8 mouse cellular contexts compared by ENCODE assay signal in genomic region chr2:168049002-168049635, GRCm38 (mm10). TPM values are rescaled to one million over a fixed set of nuclear protein-coding genes. Genes with fewer than 3 reads are reported as not detected.
DNase-seq lines count a peak whose midpoint lies in the region; ATAC-seq and TF ChIP-seq lines count a peak whose summit lies in the region.

No protein-coding gene starts in this region.

- TF ChIP-seq EP300 in liver, postnatal 0 days (IDR thresholded peaks at IDR 0.05; ENCODE audit: low read depth), result no peak

- peak overlapping the region; percentile 11; the same call in 1 of the 2 replicates for H3K4me3 ChIP-seq in hindbrain, embryonic 12.5 days
- peak overlapping the region; percentile 42 for H3K4me3 ChIP-seq in liver, postnatal 0 days (ENCODE audit: low read depth, low read length)

- TF ChIP-seq CTCF in liver, postnatal 0 days (IDR thresholded peaks at IDR 0.05; ENCODE audit: low read depth), result no peak

- H3K36me3 ChIP-seq in hindbrain, embryonic 12.5 days, result no peaks in the 10 kb centered on the region
- no peaks in the 10 kb centered on the region for H3K36me3 ChIP-seq in liver, postnatal 0 days (replicated peaks; ENCODE audit: insufficient read depth, low read length)

- no peak overlapping the region for H3K27ac ChIP-seq in hindbrain, embryonic 12.5 days
- no peak overlapping the region for H3K27ac ChIP-seq in liver, postnatal 0 days (ENCODE audit: low read depth)

- peak overlapping the region; percentile 80 for H3K4me2 ChIP-seq in hindbrain, embryonic 12.5 days (replicated peaks)
- peak overlapping the region; percentile 79 for H3K4me2 ChIP-seq in liver, postnatal 0 days (ENCODE audit: low read depth, low read length)

- H3K27me3 ChIP-seq in hindbrain, embryonic 12.5 days, result peaks cover 55% of the 10 kb centered on the region
- peaks cover 18% of the 10 kb centered on the region for H3K27me3 ChIP-seq in liver, postnatal 0 days (ENCODE audit: insufficient read depth, low read length)

- H3K4me1 ChIP-seq in hindbrain, embryonic 12.5 days, result peaks cover 23% of the 10 kb centered on the region
- peaks cover 10% of the 10 kb centered on the region; the same call in 1 of the 2 replicates for H3K4me1 ChIP-seq in liver, postnatal 0 days (ENCODE audit: insufficient read depth)

- no peaks in the 10 kb centered on the region; the same call in 1 of the 2 replicates for H3K9me3 ChIP-seq in hindbrain, embryonic 12.5 days (replicated peaks)
- H3K9me3 ChIP-seq in liver, postnatal 0 days (ENCODE audit: low read length), result no peaks in the 10 kb centered on the region

- 13% methylated on average over 16 of the region's 16 CpGs for WGBS in hindbrain, embryonic 12.5 days
- WGBS in liver, postnatal 0 days (ENCODE audit: insufficient replicate concordance), result 16% methylated on average over 16 of the region's 16 CpGs

- ATAC-seq in hindbrain, embryonic 12.5 days (ENCODE audit: low FRiP score), result no peak
- no peak for ATAC-seq in liver, postnatal 0 days

- DNase-seq in heart, adult 11 months, result peak; percentile 94
- no peak for DNase-seq in heart, adult 8-10 months (ENCODE audit: low spot score)
- peak; percentile 91 for DNase-seq in NIH3T3 (ENCODE audit: low read depth)
- DNase-seq in liver, postnatal 0 days, result no peak
- DNase-seq in cerebellum, postnatal 14 days, result no peak
- DNase-seq in urinary bladder, adult 2 months (ENCODE audit: low spot score), result no peak
- DNase-seq in thymus, postnatal 0 days (ENCODE audit: low spot score), result no peak

- H3K9ac ChIP-seq in hindbrain, embryonic 12.5 days, result no peak overlapping the region
- H3K9ac ChIP-seq in liver, postnatal 0 days (replicated peaks), result 0 out of 2 replicates have a peak overlapping the region, but pooled peaks have one; percentile 18

RNA-seq across cellular contexts. Expression of gene Pard6b, which starts 31.7 kb away (rescaled TPM):
- 1 to 10 TPM; 2.3 to 2.9 (median 2.5) TPM for total RNA-seq in heart, adult 8-10 months (2022)
- 9.6 and 10.9 TPM in 2 replicates for polyA plus RNA-seq in hindbrain, embryonic 12.5 days (2016; fragmentation: Nextera tagmentation; extraction: Ambion mirVana)
- polyA plus RNA-seq in liver, postnatal 0 days (2015; fragmentation: Nextera tagmentation; extraction: Ambion mirVana), result 2.3 and 2.7 TPM in 2 replicates
- polyA plus RNA-seq in urinary bladder, adult 2 months (2012; rRNA removed), result 6.3 and 8.3 TPM in 2 replicates
- 3.1 and 3.4 TPM in 2 replicates for polyA plus RNA-seq in thymus, postnatal 0 days (2015; fragmentation: Nextera tagmentation; extraction: Ambion mirVana)

RNA-seq across cellular contexts. Expression of gene Ripor3, which starts 38.7 kb away (rescaled TPM):
- under 1 TPM; 0.25 to 0.66 (median 0.53) TPM for total RNA-seq in heart, adult 8-10 months (2022)
- polyA plus RNA-seq in hindbrain, embryonic 12.5 days (2016; fragmentation: Nextera tagmentation; extraction: Ambion mirVana), result 1.1 and 1.3 TPM in 2 replicates
- 1.4 TPM in 2 replicates for polyA plus RNA-seq in liver, postnatal 0 days (2015; fragmentation: Nextera tagmentation; extraction: Ambion mirVana)
- polyA plus RNA-seq in urinary bladder, adult 2 months (2012; rRNA removed), result 8.4 and 10.6 TPM in 2 replicates
- 0.18 and 0.30 TPM in 2 replicates for polyA plus RNA-seq in thymus, postnatal 0 days (2015; fragmentation: Nextera tagmentation; extraction: Ambion mirVana)

Comparison
In these comparisons a context has a peak if more than half of its experiments do, and no peak if none do; other contexts are left out.
1. DNase-seq: peak in heart, adult 11 months (single experiment) and NIH3T3 (single experiment); none in heart, adult 8-10 months (single experiment), liver, postnatal 0 days (single experiment), cerebellum, postnatal 14 days (0 of 2), urinary bladder, adult 2 months (single experiment) and thymus, postnatal 0 days (single experiment).